Mouse (Mus musculus) v-Abl transformed pro-B cells (cell line): Measurements from ENCODE around the gene Gabbr2.
"Not testable (repeated sequence)": the region's sequence is repeated elsewhere in the genome, so short reads cannot be mapped to it uniquely, and the experiment has no call there.

Experiments
- in situ Hi-C, 2 experiments: fragments of 400-800 bp; cut with MboI; formaldehyde crosslinking; loops; one replicate each; pipeline ENCODE4 v1.15.1; 2025; ENCODE audit not compliant: unreplicated experiment in 2 of 2

The Gabbr2 gene

GRCm38 (mm10) chr4:46635702-46636430 is 355.8 kb downstream of the Gabbr2 start:
- in situ Hi-C loops, result no loop called here

- in situ Hi-C loops, result no loop called here
Measured at GRCm38 (mm10) chr4:46634881-46635280, 356.8 kb downstream of the Gabbr2 start.

- in situ Hi-C loops, result not testable (repeated sequence)
Measured at GRCm38 (mm10) chr4:46633565-46633964, 358.1 kb downstream of the Gabbr2 start.

DNA sequence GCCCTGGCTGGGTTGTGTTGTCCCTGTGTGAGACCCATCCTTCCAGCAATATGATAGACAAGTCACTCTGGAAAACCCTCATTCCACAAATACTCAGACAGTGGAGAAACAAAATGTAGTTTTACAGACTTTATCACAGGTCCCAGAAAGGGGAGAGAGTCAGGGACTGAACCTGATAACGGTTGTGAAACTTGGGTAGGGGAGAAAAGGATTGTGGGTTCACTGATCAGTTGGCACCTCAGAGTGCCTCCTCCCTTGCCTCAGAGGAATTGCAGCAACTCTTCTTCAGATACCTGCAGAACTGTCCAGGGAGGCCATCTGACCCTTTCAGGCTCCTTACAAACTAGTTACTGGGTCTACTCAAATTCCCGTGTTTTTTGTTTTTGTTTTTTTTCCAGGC is 359.2 kb downstream of the Gabbr2 start:
- in situ Hi-C loops, result no loop called here

DNA sequence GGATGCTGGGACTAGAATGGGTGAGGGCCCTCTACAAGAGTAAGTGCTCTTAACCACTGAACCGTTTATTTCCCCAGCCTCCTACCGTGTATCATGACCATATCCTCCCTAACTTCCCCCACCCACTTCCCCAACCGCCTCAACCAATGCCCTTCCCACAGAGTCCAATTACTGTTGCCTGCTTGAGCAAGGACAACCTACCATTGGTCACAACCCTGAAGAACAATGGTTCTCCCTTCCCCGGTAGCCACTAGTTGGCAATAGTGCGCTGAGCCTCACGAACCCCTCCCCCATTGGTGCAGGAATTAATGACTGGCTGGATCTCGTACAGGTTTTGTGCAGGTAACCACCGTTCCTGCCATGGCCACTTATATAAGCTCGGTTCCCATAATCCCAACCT is 361.3 kb downstream of the Gabbr2 start:
- in situ Hi-C loops, result no loop called here

GRCm38 (mm10) chr4:46628873-46629272 is 362.8 kb downstream of the Gabbr2 start:
- in situ Hi-C loops, result no loop called here

DNA sequence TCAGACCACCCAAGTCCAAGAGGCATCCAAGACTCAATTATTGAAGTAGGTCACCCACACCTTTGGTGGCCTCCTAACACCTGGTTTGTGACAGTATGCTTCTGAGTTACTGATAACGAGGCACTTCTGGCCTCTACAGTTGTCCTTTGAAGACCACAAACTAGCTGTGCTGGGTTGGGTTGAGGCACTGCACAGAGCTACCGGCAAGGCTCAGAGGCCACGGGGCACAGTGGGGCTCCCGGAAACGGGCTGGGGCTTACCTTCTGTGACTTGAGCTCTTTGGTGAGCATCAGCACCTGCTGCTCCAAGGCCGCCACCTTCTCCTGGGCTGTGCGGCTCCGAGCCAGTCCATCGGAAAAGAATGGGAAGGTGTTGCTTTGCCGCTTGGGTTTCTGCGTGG is 363.6 kb downstream of the Gabbr2 start:
- in situ Hi-C loops, result no loop called here

GRCm38 (mm10) chr4:46625101-46625500 is 366.6 kb downstream of the Gabbr2 start:
- in situ Hi-C loops, result no loop called here

GRCm38 (mm10) chr4:46623007-46623406 is 368.7 kb downstream of the Gabbr2 start:
- in situ Hi-C loops, result no loop called here

- in situ Hi-C loops, result no loop called here
Measured at GRCm38 (mm10) chr4:46620946-46621345, 370.7 kb downstream of the Gabbr2 start.

- in situ Hi-C loops, result no loop called here
Measured at GRCm38 (mm10) chr4:46620330-46620729, 371.3 kb downstream of the Gabbr2 start.

GRCm38 (mm10) chr4:46618196-46618817 is 373.4 kb downstream of the Gabbr2 start:
- in situ Hi-C loops, result loop anchor here in 1 of 2 experiments (5.0 kb wide), 1 partner anchor 419 kb away; no protein-coding TSS in a partner anchor

DNA sequence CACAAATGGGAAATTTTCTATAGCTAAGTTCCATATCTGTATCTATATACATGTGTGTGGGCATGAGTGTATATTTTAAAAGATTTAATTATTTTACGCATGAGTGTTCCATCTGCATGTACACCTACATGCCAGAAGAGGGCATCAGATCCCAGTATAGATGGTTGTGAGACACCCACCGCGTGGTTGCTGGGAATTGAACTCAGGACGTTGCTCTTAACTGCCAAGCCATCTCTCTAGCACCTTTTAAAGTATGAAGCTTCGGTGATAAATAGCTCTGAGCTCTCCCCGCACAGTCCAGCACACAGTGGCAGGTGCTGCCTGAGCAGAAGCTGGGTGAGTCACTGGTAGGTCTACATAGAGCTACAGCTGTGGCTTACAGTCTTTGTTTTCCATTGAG is 374.3 kb downstream of the Gabbr2 start:
- in situ Hi-C loops, result loop anchor here in 1 of 2 experiments (5.0 kb wide), 1 partner anchor 420 kb away; no protein-coding TSS in a partner anchor

- in situ Hi-C loops, result loop anchor here (5.0 kb wide), 4 partner anchors 38 to 433 kb away; partner anchors contain the start of gene Tbc1d2 (in 1 of the 2)
Measured at GRCm38 (mm10) chr4:46614641-46615040, 377.0 kb downstream of the Gabbr2 start.

- in situ Hi-C loops, result loop anchor here (5.0 kb wide), 3 partner anchors 39 to 434 kb away; partner anchors contain the start of gene Tbc1d2 (in 1 of the 2)
Measured at GRCm38 (mm10) chr4:46613618-46614017, 378.1 kb downstream of the Gabbr2 start.
